Mouse (Mus musculus) lung, embryonic 15.5 days (tissue): Measurements from ENCODE around the gene Bahd1. TPM values are rescaled to one million over a fixed set of nuclear protein-coding genes. Genes with fewer than 3 reads are reported as not detected.
A peak's percentile ranks its signal among the peaks of the same experiment; 100 is the strongest.

ENCODE experiments used
- ATAC-seq: fragments of 200-750 bp; cut with Nextera tagmentation; 2 replicates; pipeline ENCODE4 v1.8.0; 2017; ENCODE audit warnings: moderate number of reproducible peaks, borderline replicate concordance; ENCODE audit not compliant: low FRiP score, low TSS enrichment; ENCODE audit errors: extremely low read depth
- H3K27ac ChIP-seq: fragments of 300-500 bp; sonication (generic); 2 replicates; pipeline ENCODE4 v1.5.1; 2015; ENCODE audit warnings: moderate library complexity, mild to moderate bottlenecking, inconsistent platforms
- H3K27me3 ChIP-seq: fragments of 300-500 bp; sonication (generic); 2 replicates; pipeline ENCODE4 v1.6.1; 2015; ENCODE audit warnings: inconsistent platforms
- H3K36me3 ChIP-seq: fragments of 300-500 bp; sonication (generic); 2 replicates; pipeline ENCODE4 v1.6.1; 2015; ENCODE audit warnings: inconsistent platforms
- H3K4me1 ChIP-seq: fragments of 300-500 bp; sonication (generic); 2 replicates; pipeline ENCODE4 v1.6.1; 2015; ENCODE audit warnings: inconsistent platforms
- H3K4me2 ChIP-seq: fragments of 300-500 bp; sonication (generic); 2 replicates; pipeline ENCODE4 v1.6.1; 2015; ENCODE audit warnings: inconsistent platforms, mild to moderate bottlenecking, moderate library complexity
- H3K4me3 ChIP-seq: fragments of 300-500 bp; sonication (generic); 2 replicates; pipeline ENCODE4 v1.5.1; 2015; ENCODE audit warnings: mild to moderate bottlenecking, inconsistent platforms
- H3K9ac ChIP-seq: fragments of 300-500 bp; sonication (generic); 2 replicates; pipeline ENCODE4 v1.6.1; 2015; ENCODE audit warnings: inconsistent platforms
- H3K9me3 ChIP-seq: fragments of 300-500 bp; sonication (generic); 2 replicates; pipeline ENCODE4 v1.6.1; 2016; ENCODE audit warnings: inconsistent platforms
- WGBS: fragments of 180-500 bp; shearing (Covaris S2); methylation state at CpG from one replicate; pipeline ENCODE4 v1.1.7; 2015; 5-methylcytosine and 5-hydroxymethylcytosine counted together
- polyA plus RNA-seq: library from polyadenylated mRNA; unstranded; fragments of >200 nt; fragmentation: Nextera tagmentation; extraction: Ambion mirVana; gene quantifications from 2 replicates; pipeline ENCODE4 v1.2.1, GENCODE M21; 2015

Gene Bahd1
- polyA plus RNA-seq, 1 experiment from 2014 or later: 4.3 TPM

GRCm38 (mm10) chr2:118956497-118956896 lies 56.3 kb downstream of the Bahd1 start:
- Histone ChIP-seq H3K4me3 (no peak overlapping the region), H3K4me2 (no peak overlapping the region), H3K27ac (no peak overlapping the region), H3K9ac (no peak overlapping the region), H3K27me3 (no peaks in the 10 kb centered on the region), H3K4me1 (no peaks in the 10 kb centered on the region), H3K9me3 (no peaks in the 10 kb centered on the region), H3K36me3 (no peaks in the 10 kb centered on the region)
- no peak for ATAC-seq
- WGBS: 42% methylated on average over 5 of the region's 5 CpGs

- Histone ChIP-seq H3K9ac (no peak overlapping the region), H3K36me3 (no peaks in the 10 kb centered on the region), H3K4me3 (no peak overlapping the region), H3K27me3 (no peaks in the 10 kb centered on the region), H3K9me3 (no peaks in the 10 kb centered on the region), H3K4me1 (no peaks in the 10 kb centered on the region), H3K4me2 (no peak overlapping the region), H3K27ac (no peak overlapping the region)
- 13% methylated on average over 2 of the region's 2 CpGs for WGBS
- no peak for ATAC-seq
These were observed 59.5 kb downstream of the Bahd1 start for GRCm38 (mm10) chr2:118959644-118960043.

- no peaks in the 10 kb centered on the region for H3K36me3 ChIP-seq
- no peak overlapping the region for H3K4me2 ChIP-seq
- H3K27me3 ChIP-seq: no peaks in the 10 kb centered on the region
- no peaks in the 10 kb centered on the region for H3K9me3 ChIP-seq
- no peaks in the 10 kb centered on the region for H3K4me1 ChIP-seq
- H3K4me3 ChIP-seq: no peak overlapping the region
- no peak overlapping the region for H3K27ac ChIP-seq
- 74% methylated on average over 2 of the region's 2 CpGs for WGBS
- no peak for ATAC-seq
- H3K9ac ChIP-seq: no peak overlapping the region
These were observed 60.2 kb downstream of the Bahd1 start for GRCm38 (mm10) chr2:118960413-118960812.

- no peak overlapping the region for H3K9ac ChIP-seq
- WGBS: 35% methylated on average over 2 of the region's 2 CpGs
- H3K4me3 ChIP-seq: no peak overlapping the region
- no peak for ATAC-seq
- H3K4me1 ChIP-seq: no peaks in the 10 kb centered on the region
- no peak overlapping the region for H3K4me2 ChIP-seq
- H3K27me3 ChIP-seq: no peaks in the 10 kb centered on the region
- H3K27ac ChIP-seq: no peak overlapping the region
- H3K36me3 ChIP-seq: no peaks in the 10 kb centered on the region
- no peaks in the 10 kb centered on the region for H3K9me3 ChIP-seq
These were observed 61.4 kb downstream of the Bahd1 start for GRCm38 (mm10) chr2:118961546-118961945.

DNA sequence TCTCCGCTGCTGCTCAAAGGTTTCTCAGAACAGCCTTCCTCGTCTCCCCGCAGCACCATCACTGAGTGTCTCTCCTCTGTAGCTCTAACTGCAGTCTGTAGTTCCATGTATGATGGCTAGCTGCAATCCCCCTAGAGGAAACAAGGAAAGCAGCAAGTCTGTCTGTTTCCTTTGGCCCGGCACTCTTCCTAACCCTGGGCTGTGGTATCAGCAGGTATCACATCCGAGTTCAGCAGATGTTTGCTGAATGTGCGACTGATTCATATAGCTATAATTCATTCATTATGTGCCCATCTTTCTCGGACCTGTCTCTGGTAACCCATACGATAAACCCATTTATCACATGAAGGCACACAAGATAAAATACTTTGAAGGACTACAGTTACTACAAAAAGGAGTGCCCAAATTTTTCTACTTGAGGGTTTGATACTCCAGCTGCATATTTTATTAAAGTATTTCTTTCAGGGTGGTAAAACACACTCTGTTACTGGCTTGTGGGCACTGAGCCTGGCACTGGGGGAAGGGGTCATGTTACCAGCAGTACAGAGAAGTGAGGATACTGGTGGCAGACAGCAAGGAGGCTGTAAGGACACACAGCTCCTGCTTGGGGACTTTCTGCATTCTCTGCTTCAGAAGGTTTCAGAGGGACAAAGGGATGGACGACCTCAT lies 63.0 kb downstream of the Bahd1 start:
- Histone ChIP-seq H3K4me3 (no peak overlapping the region), H3K27me3 (no peaks in the 10 kb centered on the region), H3K4me1 (no peaks in the 10 kb centered on the region), H3K9ac (no peak overlapping the region), H3K9me3 (no peaks in the 10 kb centered on the region), H3K27ac (no peak overlapping the region), H3K4me2 (no peak overlapping the region), H3K36me3 (no peaks in the 10 kb centered on the region)
- 40% methylated on average over 9 of the region's 9 CpGs for WGBS
- no peak for ATAC-seq

DNA sequence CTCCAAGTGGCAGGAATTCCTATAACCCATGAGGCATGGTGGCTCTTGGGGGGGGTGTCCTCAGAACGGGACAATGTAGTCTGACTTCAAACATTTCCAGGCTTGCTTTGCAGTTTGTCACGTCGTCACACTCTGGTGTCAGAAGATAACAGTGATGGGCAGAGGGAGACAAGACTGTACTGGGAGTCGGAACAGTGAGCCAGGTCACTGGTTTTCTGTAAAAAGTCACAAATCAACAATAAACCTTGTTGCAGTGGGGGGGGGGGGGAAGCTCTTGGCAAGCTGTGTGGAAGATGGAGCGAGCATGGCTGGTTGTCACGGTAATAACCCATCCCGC lies 63.5 kb downstream of the Bahd1 start:
- Histone ChIP-seq H3K4me1 (no peaks in the 10 kb centered on the region), H3K4me3 (no peak overlapping the region), H3K9ac (no peak overlapping the region), H3K27ac (no peak overlapping the region), H3K36me3 (no peaks in the 10 kb centered on the region), H3K9me3 (no peaks in the 10 kb centered on the region), H3K27me3 (no peaks in the 10 kb centered on the region), H3K4me2 (no peak overlapping the region)
- WGBS: 40% methylated on average over 7 of the region's 7 CpGs
- no peak for ATAC-seq

DNA sequence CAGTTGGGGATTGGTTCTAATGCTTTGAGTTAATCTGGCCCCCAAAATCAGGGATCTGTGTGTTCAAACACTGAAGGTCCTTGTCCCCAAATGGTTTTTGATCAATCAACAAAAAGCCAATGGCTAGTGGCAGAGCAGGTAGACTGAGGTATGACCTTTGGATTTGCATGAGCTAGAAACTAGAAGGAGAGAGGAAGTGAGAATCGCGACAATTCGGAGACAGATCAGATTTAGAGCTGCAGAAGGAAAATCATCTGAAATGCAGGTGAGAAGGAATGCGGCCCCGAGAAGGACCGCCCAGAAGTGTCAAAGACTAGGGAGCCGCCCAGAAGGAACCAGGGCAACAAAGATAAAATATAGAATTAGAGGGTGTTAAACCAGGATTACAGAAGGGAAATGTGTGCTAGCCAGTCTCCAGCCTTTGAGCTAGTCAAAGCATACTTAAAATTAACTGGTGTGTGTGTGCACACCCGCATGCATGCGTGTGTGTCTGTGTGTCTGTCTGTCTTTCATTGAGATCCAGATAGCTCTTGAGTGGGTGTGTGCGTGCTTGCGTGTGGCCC lies 69.5 kb downstream of the Bahd1 start:
- no peak for ATAC-seq
- 78% methylated on average over 11 of the region's 11 CpGs for WGBS
- H3K9ac ChIP-seq: no peak overlapping the region
- no peak overlapping the region for H3K27ac ChIP-seq
- no peak overlapping the region for H3K4me2 ChIP-seq
- H3K4me3 ChIP-seq: no peak overlapping the region
- H3K27me3 ChIP-seq: peaks cover 14% of the 10 kb centered on the region
- no peaks in the 10 kb centered on the region for H3K36me3 ChIP-seq
- no peaks in the 10 kb centered on the region for H3K9me3 ChIP-seq
- H3K4me1 ChIP-seq: no peaks in the 10 kb centered on the region

DNA sequence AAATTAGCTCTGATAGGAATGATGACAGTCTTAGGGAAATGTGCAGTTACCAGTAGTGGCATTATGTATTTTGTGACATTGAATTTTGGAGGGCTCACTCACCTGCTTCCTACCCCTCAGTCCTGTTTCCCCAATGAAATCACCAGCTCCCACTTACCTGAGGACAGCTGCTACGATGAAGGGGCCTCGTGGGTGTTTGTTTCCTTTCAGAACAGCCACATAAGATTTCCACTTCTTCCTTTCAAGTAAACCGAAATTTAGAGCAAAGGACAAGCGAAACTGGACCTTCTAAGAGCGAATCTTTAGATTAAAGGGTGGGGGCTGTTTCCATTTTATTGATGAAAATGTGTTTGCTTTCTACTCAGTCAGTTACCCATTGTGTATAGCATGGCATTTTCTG lies 71.9 kb downstream of the Bahd1 start:
- no peak overlapping the region for H3K4me3 ChIP-seq
- 74% methylated on average over 5 of the region's 5 CpGs for WGBS
- no peaks in the 10 kb centered on the region for H3K9me3 ChIP-seq
- ATAC-seq: no peak
- peaks cover 15% of the 10 kb centered on the region for H3K4me1 ChIP-seq
- no peak overlapping the region for H3K27ac ChIP-seq
- H3K27me3 ChIP-seq: peaks cover 27% of the 10 kb centered on the region
- H3K4me2 ChIP-seq: no peak overlapping the region
- H3K9ac ChIP-seq: no peak overlapping the region
- no peaks in the 10 kb centered on the region for H3K36me3 ChIP-seq

DNA sequence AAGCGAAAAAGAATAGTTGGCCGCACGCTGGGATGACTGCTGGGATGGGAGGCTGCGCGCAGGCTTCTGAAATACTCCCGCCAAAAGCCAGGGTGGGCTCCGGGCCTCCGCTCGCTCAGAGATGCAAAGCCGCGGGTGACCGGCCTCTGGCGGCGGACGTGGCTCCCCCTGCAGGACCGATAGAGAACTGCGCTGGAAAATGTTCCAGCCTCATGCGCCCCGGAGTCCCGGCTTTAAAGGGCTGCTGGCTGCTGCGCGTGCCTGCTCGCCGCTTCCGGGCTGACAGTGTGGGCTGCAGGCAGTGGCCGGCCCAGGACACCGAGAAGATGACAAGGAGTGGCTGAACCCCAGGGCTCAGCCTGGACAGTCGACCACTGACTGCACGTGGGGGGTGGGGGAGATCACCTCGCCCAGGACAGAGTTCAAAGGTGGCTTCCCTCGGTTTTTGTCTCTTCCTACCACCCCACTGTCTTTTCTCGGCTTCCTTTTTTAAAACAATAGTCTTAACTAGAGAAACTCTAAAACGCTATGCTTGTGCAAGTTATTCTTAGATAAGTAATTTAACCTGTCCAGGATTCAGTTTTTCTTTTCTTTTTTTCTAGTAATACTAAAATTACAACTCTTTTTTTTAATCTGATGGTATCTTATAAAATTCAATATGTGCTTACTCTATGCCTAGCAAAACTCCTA lies 72.7 kb downstream of the Bahd1 start:
- peak overlapping the region; percentile 66 for H3K4me2 ChIP-seq
- H3K9ac ChIP-seq: peak overlapping the region; percentile 8; the same call in 1 of the 2 replicates
- ATAC-seq: peak; percentile 81
- peaks cover 35% of the 10 kb centered on the region for H3K27me3 ChIP-seq
- H3K9me3 ChIP-seq: no peaks in the 10 kb centered on the region
- no peak overlapping the region for H3K27ac ChIP-seq
- under 1% methylated on average over 33 of the region's 33 CpGs for WGBS
- no peaks in the 10 kb centered on the region for H3K36me3 ChIP-seq
- peaks cover 17% of the 10 kb centered on the region for H3K4me1 ChIP-seq
- H3K4me3 ChIP-seq: peak overlapping the region; percentile 32

Other genes with a start within 250 kb of the Bahd1 start
- gene Pak6, start 237.1 kb upstream of the Bahd1 start, polyA plus RNA-seq: 1.6 and 2.2 TPM in 2 replicates
- gene Ankrd63, start 196.4 kb upstream of the Bahd1 start, polyA plus RNA-seq: 0.10 and 0.12 TPM in 2 replicates
- 1.5 and 2.5 TPM in 2 replicates for gene Plcb2, start 171.9 kb upstream of the Bahd1 start, polyA plus RNA-seq
- gene Inafm2, start 154.6 kb upstream of the Bahd1 start, polyA plus RNA-seq: 18.3 and 18.4 TPM in 2 replicates
- 0.98 and 1.2 TPM in 2 replicates for gene Ccdc9b, start 137.7 kb upstream of the Bahd1 start, polyA plus RNA-seq
- not detected in 2 replicates for gene Phgr1, start 127.6 kb upstream of the Bahd1 start, polyA plus RNA-seq
- 0.76 and 0.89 TPM in 2 replicates for gene Disp2, start 120.7 kb upstream of the Bahd1 start, polyA plus RNA-seq
- 134 TPM in 2 replicates for gene Knstrn, start 86.4 kb upstream of the Bahd1 start, polyA plus RNA-seq
- 76.1 and 86.2 TPM in 2 replicates for gene Ivd, start 38.4 kb upstream of the Bahd1 start, polyA plus RNA-seq
- 31.7 and 35.2 TPM in 2 replicates for gene Chst14, start 26.1 kb downstream of the Bahd1 start, polyA plus RNA-seq
- gene Ccdc32, start 129.0 kb downstream of the Bahd1 start, polyA plus RNA-seq: 22.7 and 24.3 TPM in 2 replicates
- gene Rpusd2, start 134.4 kb downstream of the Bahd1 start, polyA plus RNA-seq: 3.3 and 4.1 TPM in 2 replicates
- gene Knl1, start 146.7 kb downstream of the Bahd1 start, polyA plus RNA-seq: 64.0 and 70.3 TPM in 2 replicates
- 57.4 and 61.5 TPM in 2 replicates for gene Rad51, start 212.4 kb downstream of the Bahd1 start, polyA plus RNA-seq